ENCODE assay signal across 8 mouse cellular contexts in the genomic region with DNA sequence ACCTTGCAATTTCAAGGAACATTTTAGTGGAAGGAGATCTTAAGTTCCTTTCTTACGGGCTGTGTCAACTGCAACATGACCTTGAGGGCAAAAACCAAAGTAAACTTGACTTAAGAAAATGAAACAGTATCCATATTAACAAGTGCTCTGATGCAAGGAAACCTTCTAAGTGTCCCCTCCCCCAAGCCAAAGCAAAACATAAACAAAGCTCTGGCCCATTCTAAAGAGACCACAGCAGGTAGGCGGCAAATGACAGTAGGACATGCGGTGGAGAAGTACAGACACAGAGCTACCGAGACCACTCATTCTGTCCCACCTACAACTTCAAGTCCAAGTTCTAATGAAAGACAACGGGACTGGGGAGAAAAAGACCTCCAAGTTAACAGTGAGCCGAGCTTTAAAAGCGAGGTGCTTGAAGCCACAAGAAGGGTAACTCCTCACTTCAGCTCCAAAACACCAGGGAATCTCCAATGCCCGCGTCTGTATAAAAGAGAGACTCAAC. TPM values are rescaled to one million over a fixed set of nuclear protein-coding genes. Genes with fewer than 3 reads are reported as not detected.
DNase-seq lines count a peak whose midpoint lies in the region; ATAC-seq lines count a peak whose summit lies in the region.

No protein-coding gene starts in this region.

- H3K4me1 ChIP-seq in hindbrain, embryonic 15.5 days (replicated peaks) = peaks cover 27% of the 10 kb centered on the region

- no peaks in the 10 kb centered on the region for H3K9me3 ChIP-seq in hindbrain, embryonic 15.5 days

- H3K27me3 ChIP-seq in hindbrain, embryonic 15.5 days = no peaks in the 10 kb centered on the region

- H3K36me3 ChIP-seq in hindbrain, embryonic 15.5 days = no peaks in the 10 kb centered on the region

- H3K9ac ChIP-seq in hindbrain, embryonic 15.5 days = peak overlapping the region; percentile 78

- H3K4me2 ChIP-seq in hindbrain, embryonic 15.5 days = peak overlapping the region; percentile 64

- ATAC-seq in hindbrain, embryonic 15.5 days (ENCODE audit: low FRiP score, low read depth) = no peak

- peak overlapping the region; percentile 74 for H3K4me3 ChIP-seq in hindbrain, embryonic 15.5 days

- 3% methylated on average over 9 of the region's 9 CpGs for WGBS in hindbrain, embryonic 15.5 days

- peak; percentile 47 for DNase-seq in kidney, adult 9 months
- no peak for DNase-seq in kidney, postnatal 10 days
- peak; percentile 57 for DNase-seq in adipocyte (ENCODE audit: low spot score)
- DNase-seq in lung, postnatal 36 days = peak; percentile 63
- no peak for DNase-seq in Muller cell, postnatal 12 days (ENCODE audit: inconsistent ontology term)
- no peak for DNase-seq in adrenal gland, postnatal 4 days (ENCODE audit: low spot score in 2 of 2)
- no peak for DNase-seq in cerebellum, adult 8-10 months

- H3K27ac ChIP-seq in hindbrain, embryonic 15.5 days (replicated peaks) = peak overlapping the region; percentile 96

RNA-seq across cellular contexts. Expression of gene Ppp6r3, which starts 0.9 kb away (rescaled TPM):
- 56.4 and 56.7 TPM in 2 replicates for polyA plus RNA-seq in hindbrain, embryonic 15.5 days (2015; fragmentation: Nextera tagmentation; extraction: Ambion mirVana)
- total RNA-seq in adrenal gland, postnatal 4 days (2021) = 100 to 1,000 TPM; 104 to 114 TPM

Comparison
In these comparisons a context has a peak if more than half of its experiments do, and no peak if none do; other contexts are left out.
1. DNase-seq: peak in kidney, adult 9 months (single experiment), adipocyte (single experiment) and lung, postnatal 36 days (single experiment); none in kidney, postnatal 10 days (single experiment), Muller cell, postnatal 12 days (single experiment), adrenal gland, postnatal 4 days (0 of 2) and cerebellum, adult 8-10 months (single experiment).